Mouse (Mus musculus): ENCODE results near the gene Gm20388. TPM values are rescaled to one million over a fixed set of nuclear protein-coding genes. Genes with fewer than 3 reads are reported as not detected.

Gene Gm20388
- polyA plus RNA-seq, 1 experiment from 2014 or later, result 8.3 TPM

- DNase-seq (ENCODE audit: low spot score) (no peak), ATAC-seq (replicated peaks; ENCODE audit: low FRiP score, low TSS enrichment, low read depth) (no peak)
- Histone ChIP-seq H3K27ac (ENCODE audit: low read depth) (no peak overlapping the region), H3K9me3 (ENCODE audit: control insufficient read depth, low read length) (peaks cover 3% of the 10 kb centered on the region; the same call in 1 of the 2 replicates), H3K4me1 (replicated peaks; ENCODE audit: control insufficient read depth, insufficient read depth, low read length) (peaks cover 14% of the 10 kb centered on the region), H3K4me3 (ENCODE audit: low read depth, low read length) (no peak overlapping the region), H3K9ac (ENCODE audit: low read length) (no peak overlapping the region), H3K4me2 (ENCODE audit: low read length) (no peak overlapping the region), H3K27me3 (replicated peaks; ENCODE audit: control insufficient read depth, insufficient read depth, low read length) (no peaks in the 10 kb centered on the region), H3K36me3 (ENCODE audit: control insufficient read depth, insufficient read depth, low read length) (no peaks in the 10 kb centered on the region)
- WGBS, result 81% methylated on average over 12 of the region's 12 CpGs
Observed at GRCm38 (mm10) chr8:120431042-120431441, 520.4 kb downstream of the Gm20388 start.

GRCm38 (mm10) chr8:120432438-120432837, 521.8 kb downstream of the Gm20388 start:
- ATAC-seq (replicated peaks; ENCODE audit: low FRiP score, low TSS enrichment, low read depth), result no peak
- WGBS, result 72% methylated on average over 7 of the region's 7 CpGs
- H3K4me3 ChIP-seq (ENCODE audit: low read depth, low read length), result no peak overlapping the region

GRCm38 (mm10) chr8:120433143-120433542, 522.5 kb downstream of the Gm20388 start:
- H3K36me3 ChIP-seq (ENCODE audit: control insufficient read depth, insufficient read depth, low read length), result no peaks in the 10 kb centered on the region
- ATAC-seq (replicated peaks; ENCODE audit: low FRiP score, low TSS enrichment, low read depth) (no peak), DNase-seq (ENCODE audit: low spot score) (no peak)
- H3K27ac ChIP-seq (ENCODE audit: low read depth), result no peak overlapping the region
- H3K4me2 ChIP-seq (ENCODE audit: low read length), result no peak overlapping the region
- 91% methylated on average over 7 of the region's 7 CpGs for WGBS
- H3K4me3 ChIP-seq (ENCODE audit: low read depth, low read length), result no peak overlapping the region
- peaks cover 3% of the 10 kb centered on the region; the same call in 1 of the 2 replicates for H3K9me3 ChIP-seq (ENCODE audit: control insufficient read depth, low read length)
- H3K27me3 ChIP-seq (replicated peaks; ENCODE audit: control insufficient read depth, insufficient read depth, low read length), result no peaks in the 10 kb centered on the region
- H3K4me1 ChIP-seq (replicated peaks; ENCODE audit: control insufficient read depth, insufficient read depth, low read length), result peaks cover 12% of the 10 kb centered on the region
- H3K9ac ChIP-seq (ENCODE audit: low read length), result no peak overlapping the region

More at GRCm38 (mm10) chr8:120432438-120432837, 521.8 kb downstream of the Gm20388 start:
- H3K36me3 ChIP-seq (ENCODE audit: control insufficient read depth, insufficient read depth, low read length), result no peaks in the 10 kb centered on the region
- no peak overlapping the region for H3K9ac ChIP-seq (ENCODE audit: low read length)
- H3K27ac ChIP-seq (ENCODE audit: low read depth), result no peak overlapping the region
- H3K9me3 ChIP-seq (ENCODE audit: control insufficient read depth, low read length), result peaks cover 3% of the 10 kb centered on the region; the same call in 1 of the 2 replicates
- H3K4me1 ChIP-seq (replicated peaks; ENCODE audit: control insufficient read depth, insufficient read depth, low read length), result peaks cover 8% of the 10 kb centered on the region
- no peak for DNase-seq (ENCODE audit: low spot score)
- H3K27me3 ChIP-seq (replicated peaks; ENCODE audit: control insufficient read depth, insufficient read depth, low read length), result no peaks in the 10 kb centered on the region
- H3K4me2 ChIP-seq (ENCODE audit: low read length), result no peak overlapping the region

GRCm38 (mm10) chr8:120433734-120434133, 523.1 kb downstream of the Gm20388 start:
- H3K4me2 ChIP-seq (ENCODE audit: low read length), result no peak overlapping the region
- H3K4me1 ChIP-seq (replicated peaks; ENCODE audit: control insufficient read depth, insufficient read depth, low read length), result peaks cover 13% of the 10 kb centered on the region
- ATAC-seq (replicated peaks; ENCODE audit: low FRiP score, low TSS enrichment, low read depth) (no peak), DNase-seq (ENCODE audit: low spot score) (no peak)
- no peak overlapping the region for H3K27ac ChIP-seq (ENCODE audit: low read depth)
- peaks cover 3% of the 10 kb centered on the region; the same call in 1 of the 2 replicates for H3K9me3 ChIP-seq (ENCODE audit: control insufficient read depth, low read length)
- no peak overlapping the region for H3K4me3 ChIP-seq (ENCODE audit: low read depth, low read length)
- 97% methylated on average over 1 of the region's 1 CpGs for WGBS
- no peak overlapping the region for H3K9ac ChIP-seq (ENCODE audit: low read length)
- H3K36me3 ChIP-seq (ENCODE audit: control insufficient read depth, insufficient read depth, low read length), result no peaks in the 10 kb centered on the region
- H3K27me3 ChIP-seq (replicated peaks; ENCODE audit: control insufficient read depth, insufficient read depth, low read length), result no peaks in the 10 kb centered on the region

- Histone ChIP-seq H3K9me3 (ENCODE audit: control insufficient read depth, low read length) (peaks cover 3% of the 10 kb centered on the region; the same call in 1 of the 2 replicates), H3K27ac (ENCODE audit: low read depth) (no peak overlapping the region), H3K9ac (ENCODE audit: low read length) (no peak overlapping the region), H3K36me3 (ENCODE audit: control insufficient read depth, insufficient read depth, low read length) (no peaks in the 10 kb centered on the region), H3K4me3 (ENCODE audit: low read depth, low read length) (no peak overlapping the region), H3K4me2 (ENCODE audit: low read length) (no peak overlapping the region), H3K27me3 (replicated peaks; ENCODE audit: control insufficient read depth, insufficient read depth, low read length) (no peaks in the 10 kb centered on the region), H3K4me1 (replicated peaks; ENCODE audit: control insufficient read depth, insufficient read depth, low read length) (peaks cover 27% of the 10 kb centered on the region)
- ATAC-seq (replicated peaks; ENCODE audit: low FRiP score, low TSS enrichment, low read depth) (no peak), DNase-seq (ENCODE audit: low spot score) (no peak)
- WGBS, result 91% methylated on average over 15 of the region's 15 CpGs
Observed at GRCm38 (mm10) chr8:120435781-120436180, 525.1 kb downstream of the Gm20388 start.

- H3K27ac ChIP-seq (ENCODE audit: low read depth), result no peak overlapping the region
- H3K9ac ChIP-seq (ENCODE audit: low read length), result no peak overlapping the region
- WGBS, result 56% methylated on average over 5 of the region's 5 CpGs
- H3K4me2 ChIP-seq (ENCODE audit: low read length), result no peak overlapping the region
- no peaks in the 10 kb centered on the region for H3K36me3 ChIP-seq (ENCODE audit: control insufficient read depth, insufficient read depth, low read length)
- H3K27me3 ChIP-seq (replicated peaks; ENCODE audit: control insufficient read depth, insufficient read depth, low read length), result no peaks in the 10 kb centered on the region
- ATAC-seq (replicated peaks; ENCODE audit: low FRiP score, low TSS enrichment, low read depth) (no peak), DNase-seq (ENCODE audit: low spot score) (no peak)
- H3K4me3 ChIP-seq (ENCODE audit: low read depth, low read length), result no peak overlapping the region
- peaks cover 3% of the 10 kb centered on the region; the same call in 1 of the 2 replicates for H3K9me3 ChIP-seq (ENCODE audit: control insufficient read depth, low read length)
- H3K4me1 ChIP-seq (replicated peaks; ENCODE audit: control insufficient read depth, insufficient read depth, low read length), result peaks cover 27% of the 10 kb centered on the region
Observed at GRCm38 (mm10) chr8:120436491-120437030, 525.9 kb downstream of the Gm20388 start.

- Histone ChIP-seq H3K36me3 (ENCODE audit: control insufficient read depth, insufficient read depth, low read length) (no peaks in the 10 kb centered on the region), H3K4me1 (replicated peaks; ENCODE audit: control insufficient read depth, insufficient read depth, low read length) (peaks cover 31% of the 10 kb centered on the region), H3K27me3 (replicated peaks; ENCODE audit: control insufficient read depth, insufficient read depth, low read length) (no peaks in the 10 kb centered on the region), H3K4me3 (ENCODE audit: low read depth, low read length) (no peak overlapping the region), H3K9me3 (ENCODE audit: control insufficient read depth, low read length) (peaks cover 3% of the 10 kb centered on the region; the same call in 1 of the 2 replicates), H3K9ac (ENCODE audit: low read length) (no peak overlapping the region), H3K27ac (ENCODE audit: low read depth) (no peak overlapping the region), H3K4me2 (ENCODE audit: low read length) (no peak overlapping the region)
- WGBS, result 67% methylated on average over 1 of the region's 1 CpGs
- DNase-seq (ENCODE audit: low spot score), result no peak
- no peak for ATAC-seq (replicated peaks; ENCODE audit: low FRiP score, low TSS enrichment, low read depth)
Observed at GRCm38 (mm10) chr8:120437207-120437606, 526.6 kb downstream of the Gm20388 start.

- Histone ChIP-seq H3K9me3 (ENCODE audit: control insufficient read depth, low read length) (peaks cover 3% of the 10 kb centered on the region; the same call in 1 of the 2 replicates), H3K36me3 (ENCODE audit: control insufficient read depth, insufficient read depth, low read length) (no peaks in the 10 kb centered on the region), H3K27ac (ENCODE audit: low read depth) (no peak overlapping the region), H3K4me1 (replicated peaks; ENCODE audit: control insufficient read depth, insufficient read depth, low read length) (peaks cover 36% of the 10 kb centered on the region), H3K27me3 (replicated peaks; ENCODE audit: control insufficient read depth, insufficient read depth, low read length) (no peaks in the 10 kb centered on the region), H3K4me3 (ENCODE audit: low read depth, low read length) (no peak overlapping the region), H3K4me2 (ENCODE audit: low read length) (no peak overlapping the region), H3K9ac (ENCODE audit: low read length) (no peak overlapping the region)
- DNase-seq (ENCODE audit: low spot score) (no peak), ATAC-seq (replicated peaks; ENCODE audit: low FRiP score, low TSS enrichment, low read depth) (no peak)
- 81% methylated on average over 21 of the region's 21 CpGs for WGBS
Observed at GRCm38 (mm10) chr8:120437666-120438395, 527.2 kb downstream of the Gm20388 start.
